Mouse (Mus musculus) 416B (cell line): ENCODE measurements around the gene Ankrd39.

Experiments
- DNase-seq: peaks from one replicate; pipeline ENCODE4 v3.0.0; 2011; ENCODE audit warnings: low read depth

The Ankrd39 gene

DNA sequence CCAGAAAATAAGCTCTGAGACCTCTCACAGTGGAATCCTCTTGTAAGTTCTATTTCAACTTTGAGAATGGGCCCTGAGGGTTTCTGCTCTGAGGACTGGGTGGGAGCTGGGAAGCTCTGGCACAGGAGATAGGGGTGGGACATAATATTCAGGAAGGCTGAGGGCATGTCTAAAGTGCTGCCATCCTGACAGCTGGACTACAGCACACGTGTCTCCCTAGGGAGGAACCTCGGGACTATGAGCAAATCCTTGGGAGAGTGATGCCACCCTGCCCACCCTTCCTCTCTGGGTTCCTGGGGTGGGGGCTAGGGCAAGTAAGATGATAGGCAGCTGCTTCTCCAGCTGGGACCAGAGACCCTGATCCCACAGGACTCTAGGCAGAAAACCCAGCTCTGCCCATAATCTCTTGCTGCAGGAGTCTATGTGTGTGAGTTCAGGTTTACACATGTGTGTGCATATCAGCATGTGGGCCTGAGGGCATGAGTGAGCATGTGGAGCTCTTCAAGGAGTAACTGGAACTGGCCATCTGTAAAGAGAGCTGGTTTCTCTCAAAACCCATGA is 25.0 kb upstream of the Ankrd39 start:
- DNase-seq, result no peak

DNA sequence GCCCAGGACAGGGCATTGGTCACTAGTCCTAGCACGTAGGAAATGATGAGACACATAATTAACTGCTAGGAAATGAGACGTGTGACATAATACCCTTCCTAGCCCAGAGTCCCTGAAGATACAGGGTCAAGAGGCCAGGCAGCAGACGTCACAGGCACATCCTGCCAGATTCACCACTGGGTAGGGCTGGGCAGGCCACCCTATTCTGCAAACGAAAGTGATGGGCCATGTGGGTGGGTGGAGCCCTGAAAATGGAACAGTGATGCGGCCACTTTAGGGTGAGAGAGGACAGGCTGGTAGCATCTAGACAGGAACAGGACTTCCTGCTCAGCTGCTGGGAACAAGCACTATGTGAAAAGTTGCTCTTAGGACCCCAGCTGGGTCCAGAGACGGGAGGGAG is 24.4 kb upstream of the Ankrd39 start:
- peak; percentile 80 for DNase-seq

DNA sequence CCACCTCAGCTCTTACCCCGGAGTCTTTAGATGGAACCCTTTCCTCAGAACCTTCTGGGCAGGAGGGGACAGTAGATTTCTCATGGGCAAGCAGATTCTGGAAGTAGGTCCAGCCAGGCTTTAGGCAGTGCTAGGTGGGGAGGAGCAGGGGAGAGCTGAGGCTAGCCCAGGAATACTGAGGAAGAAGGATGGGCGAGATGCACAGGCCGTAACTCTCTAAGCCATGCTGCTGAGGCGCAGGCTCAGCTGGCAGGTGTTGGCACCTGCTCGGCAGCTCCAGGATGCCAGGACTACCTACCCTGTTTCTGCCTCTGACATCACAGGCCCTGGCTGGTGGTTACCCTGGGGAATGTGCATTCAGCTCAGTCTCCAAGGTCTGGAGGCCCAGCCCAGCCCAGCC is 23.1 kb upstream of the Ankrd39 start:
- DNase-seq, result no peak

DNA sequence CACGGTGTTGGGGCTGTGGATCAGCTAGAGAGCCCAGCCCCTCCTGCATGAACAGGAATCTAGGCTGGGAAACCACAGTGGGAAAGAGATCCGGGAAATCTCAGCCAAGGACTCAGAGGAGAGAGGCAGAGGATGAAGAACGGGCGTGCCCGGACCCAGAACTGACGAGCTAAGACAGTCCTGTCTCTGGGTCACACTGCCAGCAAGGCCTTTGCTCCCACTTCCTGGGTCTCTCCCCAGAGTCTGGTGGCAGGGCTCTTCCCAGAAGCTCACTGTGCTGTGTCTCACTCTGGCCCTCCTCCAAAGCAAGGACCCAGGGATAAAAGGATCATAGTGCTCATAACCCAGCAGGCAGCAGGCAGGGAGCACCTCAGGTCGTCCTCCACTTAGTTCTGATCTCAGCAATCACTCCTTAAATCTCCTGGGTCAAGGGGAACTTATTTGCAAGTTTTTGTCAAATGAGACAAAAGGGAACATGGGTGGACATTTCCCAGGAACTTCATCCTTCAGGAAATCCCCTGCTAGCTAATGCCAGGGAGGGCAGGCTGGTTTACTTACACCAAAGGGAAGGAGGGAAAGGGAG is 22.5 kb upstream of the Ankrd39 start:
- DNase-seq, result no peak

DNA sequence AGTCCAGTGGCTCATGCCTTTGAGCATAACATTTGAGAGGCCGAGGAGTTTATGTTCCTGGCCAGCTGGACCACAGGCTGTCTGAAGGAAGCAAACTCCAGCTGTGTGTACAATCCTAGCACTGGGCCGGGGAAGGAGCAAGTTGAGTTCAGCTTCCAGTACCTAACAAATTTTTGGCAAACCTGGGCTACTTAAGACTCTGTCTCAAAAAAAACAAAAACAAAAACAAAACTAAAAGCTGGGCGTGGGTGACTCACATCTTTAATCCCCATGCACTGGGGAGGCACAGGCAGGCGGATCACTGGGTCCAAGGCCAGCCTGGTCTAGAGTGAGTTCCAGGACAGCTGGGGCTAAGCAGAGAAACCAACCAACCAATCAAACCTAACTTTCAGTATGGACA is 21.5 kb upstream of the Ankrd39 start:
- peak; percentile 30 for DNase-seq

DNA sequence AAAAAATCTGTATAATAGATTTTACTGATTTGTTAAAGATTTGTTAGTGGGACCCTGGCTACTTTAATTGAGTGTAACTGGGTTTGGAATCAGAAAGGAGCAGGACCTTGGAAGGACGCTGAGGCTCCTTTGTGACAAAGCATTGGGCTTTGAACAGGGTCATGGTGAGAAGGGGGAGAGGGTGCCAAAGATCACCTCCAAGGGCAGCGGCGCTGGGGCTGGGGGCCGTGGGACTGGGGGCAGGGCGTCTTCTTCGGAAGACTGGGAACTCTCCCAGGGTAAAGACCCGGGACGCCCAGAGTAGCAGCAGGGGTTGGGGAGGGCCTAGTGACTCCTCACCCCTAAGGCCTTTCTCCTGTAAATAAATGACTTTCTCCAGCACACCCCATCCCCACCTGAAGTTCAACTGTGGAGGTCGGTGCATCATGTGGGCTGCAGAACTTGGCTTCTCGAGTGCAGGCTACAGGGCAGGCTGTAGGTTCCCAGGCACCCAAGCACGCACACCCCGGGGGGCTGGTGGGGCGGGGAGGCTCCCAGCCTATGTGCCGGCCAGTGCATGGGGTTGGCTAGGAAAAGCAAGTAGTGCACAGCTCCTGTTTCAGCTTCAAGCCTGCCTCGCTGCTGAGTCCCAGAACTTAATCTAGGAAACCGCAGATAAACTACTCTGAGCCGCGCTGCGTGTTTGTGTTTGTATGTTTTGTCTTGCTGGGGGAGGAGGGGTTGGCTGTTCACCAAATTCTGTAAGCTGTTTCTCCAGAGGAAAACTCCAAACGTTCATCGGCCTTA is 20.8 kb upstream of the Ankrd39 start:
- no peak for DNase-seq

DNA sequence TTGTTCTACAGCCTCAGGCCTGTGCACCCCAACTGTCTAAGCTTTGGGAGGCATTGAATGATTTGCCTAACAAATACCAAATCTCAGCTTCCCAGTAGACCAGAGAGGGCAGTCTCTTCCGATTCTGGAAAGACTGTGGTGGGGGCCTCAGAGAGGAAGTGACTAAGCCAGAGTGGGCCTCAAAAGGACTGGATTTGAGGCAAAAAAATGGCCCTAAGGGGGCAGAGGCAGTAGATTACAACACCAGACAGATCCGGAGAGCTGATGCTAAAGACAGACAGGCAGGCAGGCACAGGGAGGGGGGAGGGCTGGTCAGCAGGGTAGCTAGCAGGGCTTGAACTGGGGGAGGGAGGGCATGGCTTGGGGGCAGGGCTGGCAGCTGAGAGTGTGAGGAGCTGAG is 19.2 kb upstream of the Ankrd39 start:
- peak; percentile 82 for DNase-seq

DNA sequence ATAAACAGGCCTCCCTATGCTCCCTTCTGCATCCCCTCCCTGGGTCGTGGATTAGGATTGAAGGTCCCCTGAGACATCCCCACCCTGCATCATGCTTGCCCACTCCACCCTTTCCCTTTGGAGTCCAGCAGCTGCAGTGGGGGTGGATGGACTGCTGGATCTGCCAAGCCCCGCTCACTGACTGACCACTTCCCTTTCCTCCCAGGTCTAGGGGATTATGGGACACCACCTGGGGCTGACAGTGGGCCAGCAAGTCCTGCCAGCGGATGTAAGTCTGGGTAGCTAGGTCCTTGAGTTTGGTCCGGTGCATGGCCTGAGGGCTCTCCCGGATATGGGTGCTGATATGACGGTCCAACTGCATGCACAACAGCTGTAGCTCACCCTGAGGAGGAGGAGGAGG is 16.9 kb upstream of the Ankrd39 start:
- peak; percentile 63 for DNase-seq

DNA sequence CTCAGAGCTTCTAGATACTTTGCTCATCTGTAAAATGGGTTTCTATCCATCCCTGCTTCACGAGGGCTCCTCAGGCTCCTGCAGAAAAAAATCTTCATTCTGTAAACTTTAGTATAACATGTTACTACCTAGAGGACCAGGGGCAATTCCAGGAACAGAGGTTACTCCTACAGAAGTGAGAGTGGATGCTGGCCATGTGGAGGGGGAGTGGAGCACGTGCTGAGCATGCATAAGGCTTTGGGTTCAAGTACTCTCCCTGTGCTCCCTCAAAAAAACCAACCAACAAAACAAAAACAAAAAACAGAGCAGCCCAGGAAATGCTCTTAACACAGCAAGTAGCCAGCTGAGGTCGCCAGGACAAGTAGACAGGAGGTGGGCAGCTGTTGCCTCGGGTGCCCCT is 16.4 kb upstream of the Ankrd39 start:
- no peak for DNase-seq

DNA sequence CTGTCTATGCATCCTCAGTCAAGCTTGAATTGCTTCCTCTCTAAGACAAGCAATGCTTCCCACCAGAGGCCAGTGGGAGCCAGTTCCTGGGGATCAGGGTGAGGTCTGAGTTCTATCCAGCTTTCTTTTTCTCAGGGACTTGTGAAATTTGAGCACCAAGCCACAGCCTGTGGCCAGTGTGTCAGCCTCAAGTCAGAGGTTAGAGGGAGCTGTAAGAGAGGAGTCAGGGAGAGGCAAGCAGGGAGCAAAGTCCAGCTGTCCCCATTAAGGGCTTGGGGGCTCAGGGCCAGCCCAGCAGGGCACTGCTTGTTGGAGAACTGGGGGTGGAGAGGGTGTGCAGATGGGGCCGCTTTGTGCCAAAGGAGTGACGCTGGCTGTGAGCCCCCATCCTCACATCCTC is 16.0 kb upstream of the Ankrd39 start:
- DNase-seq, result peak; percentile 51

DNA sequence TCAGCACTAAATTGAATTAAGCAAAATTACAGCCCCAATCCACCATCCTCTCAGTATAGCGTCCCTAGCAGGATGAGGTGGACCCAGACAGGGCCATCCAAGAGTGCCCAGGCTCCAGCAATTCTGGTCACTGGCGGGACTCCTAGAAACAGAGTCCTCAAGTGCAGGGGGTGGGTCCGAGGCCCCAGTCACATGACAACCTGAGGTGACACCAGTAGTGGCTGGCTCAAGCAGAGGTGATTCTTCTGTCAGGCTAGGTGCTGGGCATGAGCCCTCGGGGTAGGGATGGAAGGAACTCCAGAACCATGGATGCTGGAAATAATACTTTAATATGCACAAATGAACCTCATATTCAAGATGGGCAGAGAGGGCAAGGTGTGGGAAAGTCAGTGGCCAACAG is 15.1 kb upstream of the Ankrd39 start:
- DNase-seq, result no peak

DNA sequence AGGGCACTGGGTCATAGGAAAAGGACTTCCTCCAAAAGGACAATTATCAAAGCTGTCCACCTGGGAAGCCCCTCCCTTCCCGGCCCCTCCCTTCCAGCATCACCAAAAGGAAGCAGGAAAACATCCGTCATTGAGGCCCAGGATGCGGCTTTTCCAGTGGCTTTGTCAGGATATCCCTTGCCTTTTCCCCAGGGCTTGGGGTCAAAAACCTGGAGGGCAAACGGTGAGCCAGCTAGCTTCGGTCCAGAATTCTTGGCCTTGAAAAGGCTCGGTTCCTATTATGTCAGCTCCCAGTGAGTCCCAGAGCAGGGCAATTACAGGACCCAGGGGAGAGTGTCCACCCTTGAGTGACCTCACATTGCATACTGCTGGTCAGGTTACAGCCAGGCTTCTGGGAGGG is 13.7 kb upstream of the Ankrd39 start:
- no peak for DNase-seq

DNA sequence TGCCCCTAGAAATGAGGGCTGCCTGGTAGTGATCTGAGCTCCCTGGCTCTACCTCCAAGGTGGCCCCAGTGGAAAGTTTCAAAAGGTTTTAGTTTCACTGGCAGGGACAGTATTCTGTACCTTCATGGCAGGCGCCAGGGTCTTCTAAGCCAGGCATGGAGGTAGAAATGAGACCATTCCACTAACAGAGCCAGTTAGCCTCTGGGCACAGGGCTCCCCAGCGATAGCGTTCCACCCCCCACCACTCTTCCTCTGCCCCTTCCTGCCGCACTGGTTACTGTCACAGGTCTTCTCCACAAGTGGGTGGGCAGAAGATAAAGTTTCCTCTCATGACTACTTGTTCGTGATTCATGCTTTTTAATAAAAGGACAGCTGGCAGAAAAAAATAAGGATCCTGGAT is 12.6 kb upstream of the Ankrd39 start:
- DNase-seq, result no peak

DNA sequence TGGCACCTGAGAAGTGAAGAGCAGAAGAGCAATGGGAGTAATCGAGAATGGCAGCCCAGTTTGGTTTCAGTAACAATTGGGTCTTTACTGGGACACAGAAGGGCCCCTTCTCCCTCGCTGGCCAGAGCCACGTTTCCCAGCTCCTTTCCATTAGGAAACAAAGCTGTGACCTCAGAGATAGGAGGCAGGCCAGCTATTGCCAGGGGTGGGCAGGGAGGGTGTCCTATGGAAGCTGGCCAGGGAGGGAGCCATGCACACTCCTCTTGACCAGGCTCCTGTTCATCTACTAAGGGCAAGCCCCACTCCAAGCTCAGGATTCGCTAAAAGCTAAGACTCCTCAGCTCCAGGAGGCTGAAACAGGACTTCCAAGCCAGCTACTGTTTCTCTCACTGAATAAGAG is 12.0 kb upstream of the Ankrd39 start:
- no peak for DNase-seq

DNA sequence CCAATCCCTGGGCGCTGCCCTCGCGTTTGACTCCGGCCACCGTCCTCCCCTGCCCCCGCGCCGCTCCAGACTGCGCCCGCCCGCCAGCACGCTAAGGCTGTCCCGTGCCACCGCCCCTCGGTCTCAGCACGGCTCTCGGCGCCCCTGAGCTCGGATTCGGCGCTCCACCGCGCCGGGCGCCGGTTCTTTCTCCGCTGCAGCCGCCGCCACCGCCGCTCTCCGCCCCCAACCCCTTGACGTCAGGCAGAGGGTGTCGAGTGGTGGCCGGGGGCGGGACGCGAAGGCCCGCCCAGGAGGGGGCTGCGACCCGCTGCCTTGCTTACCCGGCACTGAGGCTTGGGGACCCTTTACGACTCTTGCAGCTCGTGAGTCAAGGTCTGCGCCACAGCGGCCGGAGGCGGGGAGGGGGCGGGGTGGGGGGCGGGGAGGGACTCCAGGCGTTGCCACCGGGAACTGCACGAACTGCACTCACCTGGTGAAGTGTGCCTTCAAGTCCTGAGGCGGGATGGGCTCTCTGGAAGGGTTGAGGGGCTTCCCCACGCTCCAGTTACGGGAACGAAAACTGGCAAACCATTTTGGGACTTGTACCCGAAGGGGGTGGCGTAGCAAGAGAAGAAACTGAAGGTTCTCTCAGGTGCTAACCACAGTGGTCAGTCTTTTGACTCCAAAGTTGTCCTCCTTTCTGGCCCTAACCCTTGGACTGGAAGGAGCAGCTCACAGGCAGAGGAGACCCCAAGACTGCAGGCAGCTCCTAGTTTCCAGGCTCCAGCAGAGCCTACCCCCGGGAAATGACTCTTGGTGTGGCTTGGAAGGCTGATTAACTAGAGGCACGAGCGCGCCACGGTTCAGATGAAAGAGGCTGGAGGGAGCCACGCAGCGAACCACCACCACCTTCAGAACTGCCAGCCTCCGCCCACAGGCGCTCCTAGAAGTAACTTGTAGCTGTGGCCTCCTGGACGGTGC is 11.1 kb upstream of the Ankrd39 start, which contains the start of gene Sema4c:
TSS of gene Sema4c (minus strand) at position 319 of the 963 bp plus-strand sequence.
- no peak for DNase-seq

DNA sequence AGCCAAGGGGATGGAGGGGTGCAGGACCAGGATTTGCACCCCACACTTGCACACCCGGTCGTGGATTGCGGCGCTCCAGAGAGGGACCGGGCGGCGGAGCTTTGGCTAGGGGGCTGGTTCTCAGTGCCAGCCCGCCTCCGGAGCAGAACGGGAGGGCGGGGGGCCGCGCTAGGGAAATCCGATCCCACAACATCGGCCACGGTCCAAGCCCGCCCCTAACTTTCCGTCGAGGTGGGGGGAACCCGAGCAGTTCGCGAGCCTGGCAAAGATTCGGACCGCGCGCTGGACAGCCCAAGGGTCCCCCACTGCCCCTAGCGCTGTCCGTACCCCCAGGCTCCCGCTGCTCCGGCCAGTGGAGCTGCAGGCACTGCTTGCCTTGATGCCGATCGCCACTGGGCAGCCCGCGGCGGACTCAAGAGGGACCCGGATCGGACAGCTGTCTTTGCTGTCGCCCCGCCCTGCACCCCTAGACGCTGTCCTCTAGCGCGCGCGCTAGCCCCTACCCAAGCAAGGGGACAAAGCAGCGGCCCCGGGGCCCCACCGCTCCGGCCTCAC is 10.3 kb upstream of the Ankrd39 start:
- peak; percentile 52 for DNase-seq

DNA sequence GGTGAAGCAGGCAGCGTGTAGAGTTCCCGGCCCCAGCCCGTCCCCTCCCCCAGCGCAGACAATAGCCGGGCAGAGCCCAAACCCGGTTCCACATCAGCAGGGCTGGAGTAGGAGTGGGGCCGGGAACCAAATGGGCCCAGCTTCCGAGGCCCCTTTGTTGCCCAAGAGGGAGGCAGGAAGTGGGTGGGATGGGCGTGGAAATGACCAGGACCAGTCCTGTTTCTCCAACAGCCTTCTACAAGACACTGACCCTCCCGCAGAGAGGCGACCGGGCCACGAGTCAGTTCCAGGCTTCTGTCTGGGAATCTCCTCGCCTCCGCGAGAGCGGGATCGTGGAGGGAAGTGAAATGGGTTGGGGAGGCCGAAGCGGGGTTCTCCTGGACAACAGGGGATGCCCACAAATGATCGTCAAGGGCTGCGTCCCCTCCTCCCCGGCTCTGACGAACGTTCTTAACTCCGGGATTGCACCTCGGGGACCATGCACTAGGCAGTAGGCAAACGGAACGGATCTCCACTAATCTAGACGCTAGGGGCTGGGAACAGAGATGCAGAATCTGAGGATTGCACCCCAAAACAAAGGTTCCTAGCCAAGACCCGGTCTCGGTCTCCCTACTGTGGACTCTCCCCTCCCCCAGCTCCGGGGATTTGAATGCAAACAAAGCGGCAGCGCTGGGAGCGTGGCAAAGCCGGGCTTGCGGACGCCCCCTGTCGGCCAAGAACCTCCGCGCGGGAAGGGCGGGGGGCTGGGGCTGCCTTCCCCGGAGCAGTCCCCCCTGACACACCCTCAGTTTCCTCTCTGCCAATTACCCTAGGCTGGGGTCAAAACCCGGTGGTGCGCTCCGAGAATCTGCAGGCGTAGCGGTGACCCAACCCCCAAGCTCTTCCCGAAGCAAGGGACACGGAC is 9.6 kb upstream of the Ankrd39 start:
- DNase-seq, result peak; percentile 90

DNA sequence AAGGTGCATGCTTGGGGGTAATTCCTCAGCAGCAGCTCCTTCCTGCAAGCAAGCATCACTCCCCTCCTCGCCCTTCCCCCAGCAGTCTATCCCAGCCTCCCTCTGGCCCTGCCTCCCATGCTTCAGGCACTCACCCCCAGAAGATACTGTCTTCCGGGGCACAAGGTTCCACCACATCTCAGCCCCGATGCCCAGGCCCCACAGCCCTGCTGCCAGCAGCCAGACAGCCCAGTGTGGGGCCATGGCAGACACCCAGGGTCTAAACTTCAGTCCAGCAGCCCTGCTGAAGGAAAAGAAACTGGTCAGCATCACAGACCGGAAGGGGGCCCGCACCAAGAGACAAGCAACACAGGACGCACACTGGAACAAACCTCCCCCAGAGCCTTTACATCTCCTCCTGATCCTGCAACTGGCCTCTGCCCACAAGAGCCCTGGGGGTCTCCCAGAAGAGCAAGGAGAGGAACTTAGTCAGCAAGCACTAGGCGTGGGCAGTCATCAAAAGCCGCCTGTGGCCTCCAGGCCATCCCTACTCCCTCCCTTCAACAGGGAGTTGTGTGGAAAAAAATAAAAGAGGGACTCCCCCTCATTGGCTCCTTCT is 8.7 kb upstream of the Ankrd39 start:
- no peak for DNase-seq

DNA sequence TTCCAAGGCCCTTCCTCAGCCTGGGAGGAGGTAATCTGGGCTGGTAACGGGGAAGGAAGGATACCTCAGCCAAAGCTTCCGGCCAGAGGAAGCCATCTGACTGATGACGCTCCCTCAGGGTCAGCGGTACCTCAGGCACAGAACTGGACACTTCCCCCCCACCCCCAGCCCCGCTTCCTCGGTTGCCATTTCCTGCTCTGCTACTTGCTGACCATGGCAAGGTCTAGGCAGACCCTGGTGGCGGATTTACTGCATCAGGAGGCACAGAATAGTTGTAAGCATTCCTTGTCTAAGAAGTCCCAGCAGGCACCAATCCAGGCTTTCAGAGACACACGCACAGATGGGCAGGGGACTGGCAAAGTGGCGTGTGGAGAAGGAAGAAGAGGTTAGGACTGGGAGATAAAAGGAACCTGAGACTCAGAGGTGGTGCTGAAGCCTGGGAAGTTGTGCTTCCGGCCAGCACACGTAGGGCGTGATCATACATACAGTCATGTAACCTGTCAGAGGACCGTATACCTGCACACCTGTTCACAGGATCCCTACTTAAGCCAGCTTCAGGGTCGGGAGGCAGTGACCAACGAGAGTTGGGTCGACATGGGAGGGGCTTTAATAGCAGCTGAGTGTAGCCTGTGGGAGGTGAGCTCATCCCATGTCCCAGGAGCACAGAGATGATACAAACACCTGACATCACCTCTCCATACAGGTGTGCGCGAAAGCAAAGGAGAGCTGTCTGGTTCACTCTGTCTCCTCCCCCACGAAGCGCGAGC is 7.6 kb upstream of the Ankrd39 start:
- peak; percentile 49 for DNase-seq

DNA sequence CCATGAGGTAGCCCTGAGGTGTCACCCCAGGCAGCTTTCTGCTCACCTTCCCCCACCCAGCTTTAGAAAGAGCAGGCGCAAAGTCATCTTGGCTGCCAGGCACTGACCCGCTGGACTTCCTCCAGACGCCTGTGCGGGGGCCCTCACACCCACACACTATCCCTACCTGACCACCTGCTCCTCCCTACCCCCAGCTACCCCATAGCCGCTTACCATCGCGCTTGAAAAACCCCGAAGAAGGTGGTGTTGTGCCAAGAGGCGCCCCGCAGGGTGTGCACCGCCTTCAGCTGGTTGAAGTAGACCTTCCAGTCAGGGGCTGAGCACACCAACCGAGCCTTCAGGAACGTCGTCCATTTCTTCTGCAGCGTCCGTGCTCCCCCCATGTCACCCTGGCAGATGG is 5.3 kb upstream of the Ankrd39 start:
- no peak for DNase-seq
